Comparison of ENCODE assay signal across 9 mouse cellular contexts in genomic region chr6:107529911-107530431, GRCm38 (mm10). TPM values are rescaled to one million over a fixed set of nuclear protein-coding genes. Genes with fewer than 3 reads are reported as not detected.
DNase-seq lines count a peak whose midpoint lies in the region; ATAC-seq and TF ChIP-seq lines count a peak whose summit lies in the region.
"Had no signal": no experiment of that assay in that cellular context is flagged by ENCODE, and none has a peak within 500 bp of the region (broad histone marks: within the 10 kb centered on the region; RNA-seq: fewer than 3 reads in every experiment).

No protein-coding gene starts in this region.

- H3K27ac ChIP-seq in heart, embryonic 11.5 days (ENCODE audit: low read depth, low read length): no peak overlapping the region
- peak overlapping the region; percentile 93 for H3K27ac ChIP-seq in forebrain, embryonic 16.5 days (ENCODE audit: low read length)
- H3K27ac ChIP-seq in intestine, embryonic 16.5 days (ENCODE audit: low read length): no peak overlapping the region
- H3K27ac ChIP-seq in limb, embryonic 14.5 days (replicated peaks; ENCODE audit: low read depth, low read length): peak overlapping the region; percentile 48; the same call in 1 of the 2 replicates

- peak overlapping the region; percentile 99 for H3K4me2 ChIP-seq in heart, embryonic 11.5 days
- H3K4me2 ChIP-seq in forebrain, embryonic 16.5 days (ENCODE audit: low read length): peak overlapping the region; percentile 88
- H3K4me2 ChIP-seq in intestine, embryonic 16.5 days (ENCODE audit: low read depth, low read length): peak overlapping the region; percentile 98
- H3K4me2 ChIP-seq in limb, embryonic 14.5 days (replicated peaks; ENCODE audit: low read depth, low read length, severe bottlenecking): peak overlapping the region; percentile 94

- ATAC-seq in heart, embryonic 11.5 days (replicated peaks; ENCODE audit: insufficient number of reproducible peaks, low FRiP score, low TSS enrichment): peak; percentile 60; the same call in 1 of the 2 replicates
- peak; percentile 74 for ATAC-seq in forebrain, embryonic 16.5 days
- ATAC-seq in intestine, embryonic 16.5 days: peak; percentile 85
- ATAC-seq in limb, embryonic 14.5 days (ENCODE audit: low FRiP score, low read depth): peak; percentile 75

- 2% methylated on average over 34 of the region's 34 CpGs for WGBS in heart, embryonic 11.5 days (ENCODE audit: insufficient replicate concordance)
- under 1% methylated on average over 34 of the region's 34 CpGs for WGBS in forebrain, embryonic 16.5 days
- WGBS in intestine, embryonic 16.5 days: under 1% methylated on average over 34 of the region's 34 CpGs
- WGBS in limb, embryonic 14.5 days: under 1% methylated on average over 27 of the region's 34 CpGs

- no peak for TF ChIP-seq POLR2A in limb, embryonic 14.5 days (IDR thresholded peaks at IDR 0.05; ENCODE audit: borderline replicate concordance, extremely low read depth, insufficient read depth, insufficient read length)

- peaks cover 31% of the 10 kb centered on the region for H3K27me3 ChIP-seq in heart, embryonic 11.5 days (ENCODE audit: control insufficient read depth, insufficient read depth, low read length)
- H3K27me3 ChIP-seq in forebrain, embryonic 16.5 days (replicated peaks; ENCODE audit: control insufficient read depth, insufficient read depth, low read length): no peaks in the 10 kb centered on the region
- H3K27me3 ChIP-seq in intestine, embryonic 16.5 days (replicated peaks; ENCODE audit: control insufficient read depth, insufficient read depth, low read length): peaks cover 6% of the 10 kb centered on the region; the same call in 1 of the 2 replicates
- no peaks in the 10 kb centered on the region for H3K27me3 ChIP-seq in limb, embryonic 14.5 days (ENCODE audit: control insufficient read depth, insufficient read depth, low read length)

- H3K4me1 ChIP-seq in heart, embryonic 11.5 days (ENCODE audit: control insufficient read depth, insufficient read depth, low read length): 0 out of 2 replicates have a peak, but pooled peaks cover 3% of the 10 kb centered on the region
- peaks cover 28% of the 10 kb centered on the region for H3K4me1 ChIP-seq in forebrain, embryonic 16.5 days (replicated peaks; ENCODE audit: control insufficient read depth, insufficient read depth, low read length)
- H3K4me1 ChIP-seq in intestine, embryonic 16.5 days (ENCODE audit: control insufficient read depth, insufficient read depth, low read length): 0 out of 2 replicates have a peak, but pooled peaks cover 4% of the 10 kb centered on the region
- peaks cover 6% of the 10 kb centered on the region; the same call in 1 of the 2 replicates for H3K4me1 ChIP-seq in limb, embryonic 14.5 days (ENCODE audit: control insufficient read depth, insufficient read depth, low read length)

- intact Hi-C loops in heart, postnatal 36 days (cut with DNase I): no loop called here

- peak overlapping the region; percentile 49 for H3K9ac ChIP-seq in heart, embryonic 11.5 days (ENCODE audit: low read depth, low read length)
- peak overlapping the region; percentile 96 for H3K9ac ChIP-seq in forebrain, embryonic 16.5 days (replicated peaks; ENCODE audit: low read depth, low read length)
- H3K9ac ChIP-seq in intestine, embryonic 16.5 days (ENCODE audit: low read depth, low read length): peak overlapping the region; percentile 52
- peak overlapping the region; percentile 59 for H3K9ac ChIP-seq in limb, embryonic 14.5 days (ENCODE audit: low read depth, low read length, severe bottlenecking)

- DNase-seq in heart, postnatal 36 days: no peak
- peak; percentile 75 for DNase-seq in cerebellum, adult 18-20 months
- DNase-seq in limb, embryonic 14.5 days (ENCODE audit: low spot score): peak; percentile 10
- peak; percentile 42 for DNase-seq in ovary, postnatal 10 days (ENCODE audit: low spot score)
- no peak for DNase-seq in spleen, adult 12 weeks (ENCODE audit: low spot score)

- H3K4me3 ChIP-seq in heart, embryonic 11.5 days (ENCODE audit: low read depth, low read length): peak overlapping the region; percentile 60
- peak overlapping the region; percentile 67 for H3K4me3 ChIP-seq in forebrain, embryonic 16.5 days (replicated peaks; ENCODE audit: low read length)
- peak overlapping the region; percentile 59 for H3K4me3 ChIP-seq in intestine, embryonic 16.5 days (ENCODE audit: low read length)
- H3K4me3 ChIP-seq in limb, embryonic 14.5 days (replicated peaks; ENCODE audit: low read length): peak overlapping the region; percentile 66

- H3K36me3 ChIP-seq in heart, embryonic 11.5 days (ENCODE audit: control insufficient read depth, insufficient read depth, low read length): no peaks in the 10 kb centered on the region
- no peaks in the 10 kb centered on the region for H3K36me3 ChIP-seq in forebrain, embryonic 16.5 days (ENCODE audit: control insufficient read depth, insufficient read depth)
- no peaks in the 10 kb centered on the region for H3K36me3 ChIP-seq in intestine, embryonic 16.5 days (ENCODE audit: control insufficient read depth, insufficient read depth, low read length)
- no peaks in the 10 kb centered on the region for H3K36me3 ChIP-seq in limb, embryonic 14.5 days (ENCODE audit: control insufficient read depth, insufficient read depth, low read length)
- H3K36me3 ChIP-seq: G1E had no signal

- H3K9me3 ChIP-seq in heart, embryonic 11.5 days (replicated peaks; ENCODE audit: control insufficient read depth, low read length): no peaks in the 10 kb centered on the region
- no peaks in the 10 kb centered on the region for H3K9me3 ChIP-seq in forebrain, embryonic 16.5 days (ENCODE audit: control insufficient read depth, low read length)
- no peaks in the 10 kb centered on the region for H3K9me3 ChIP-seq in intestine, embryonic 16.5 days (ENCODE audit: control insufficient read depth, low read length)
- no peaks in the 10 kb centered on the region for H3K9me3 ChIP-seq in limb, embryonic 14.5 days (ENCODE audit: control insufficient read depth, low read length)

RNA-seq across cellular contexts. Expression of gene Lrrn1, which starts 0.4 kb away (rescaled TPM):
- polyA plus RNA-seq in heart, embryonic 11.5 days (2014; fragmentation: Nextera tagmentation; extraction: Ambion mirVana): 3.3 and 3.9 TPM in 2 replicates
- under 1 TPM; 0.19 to 0.31 TPM for total RNA-seq in heart, postnatal 36 days (2021)
- 44.6 and 51.4 TPM in 2 replicates for polyA plus RNA-seq in forebrain, embryonic 16.5 days (2015; fragmentation: Nextera tagmentation; extraction: Ambion mirVana)
- 3.9 and 4.6 TPM in 2 replicates for polyA plus RNA-seq in intestine, embryonic 16.5 days (2015; fragmentation: Nextera tagmentation; extraction: Ambion mirVana)
- polyA plus RNA-seq in limb, embryonic 14.5 days (2012; rRNA removed): 49.5 and 52.7 TPM in 2 replicates
- 61.3 and 65.0 TPM in 2 replicates for polyA plus RNA-seq in limb, embryonic 14.5 days (2014; fragmentation: Nextera tagmentation; extraction: Ambion mirVana)
- total RNA-seq: G1E had no signal
- polyA plus RNA-seq: G1E had no signal

Comparison
In these comparisons a context has a peak if more than half of its experiments do, and no peak if none do; other contexts are left out.
1. H3K27ac ChIP-seq: peak in forebrain, embryonic 16.5 days (single experiment) and limb, embryonic 14.5 days (single experiment); none in heart, embryonic 11.5 days (single experiment) and intestine, embryonic 16.5 days (single experiment).
2. DNase-seq: peak in cerebellum, adult 18-20 months (2 of 2), limb, embryonic 14.5 days (single experiment) and ovary, postnatal 10 days (single experiment); none in heart, postnatal 36 days (0 of 2) and spleen, adult 12 weeks (single experiment).
3. Peak in every context shown above with its lines, with median percentiles within 50 percentile points of each other: ATAC-seq, H3K4me2 ChIP-seq, H3K4me3 ChIP-seq and H3K9ac ChIP-seq.